Mouse (Mus musculus): ENCODE results near the gene Prss40. TPM values are rescaled to one million over a fixed set of nuclear protein-coding genes. Genes with fewer than 3 reads are reported as not detected.
"Not testable (repeated sequence)": the region's sequence is repeated elsewhere in the genome, so short reads cannot be mapped to it uniquely, and the experiment has no call there.

Prss40 gene
- polyA plus RNA-seq, 1 experiment from 2014 or later = not detected

GRCm38 (mm10) chr1:34571431-34571830, 10.7 kb upstream of the Prss40 start:
- no peaks in the 10 kb centered on the region for H3K4me1 ChIP-seq (replicated peaks)
- H3K9me3 ChIP-seq = peaks cover 7% of the 10 kb centered on the region; the same call in 1 of the 2 replicates
- WGBS = 73% methylated on average over 6 of the region's 6 CpGs
- no peak overlapping the region for H3K4me3 ChIP-seq
- no peak for ATAC-seq (ENCODE audit: low FRiP score)
- H3K9ac ChIP-seq = no peak overlapping the region
- H3K4me2 ChIP-seq = no peak overlapping the region
- no peak overlapping the region for H3K27ac ChIP-seq
- no peaks in the 10 kb centered on the region for H3K27me3 ChIP-seq
- H3K36me3 ChIP-seq = no peaks in the 10 kb centered on the region

GRCm38 (mm10) chr1:34569876-34570275, 9.1 kb upstream of the Prss40 start:
- no peak overlapping the region for H3K9ac ChIP-seq

GRCm38 (mm10) chr1:34568120-34568519, 7.4 kb upstream of the Prss40 start:
- Histone ChIP-seq H3K4me1 (replicated peaks) (no peaks in the 10 kb centered on the region), H3K4me3 (no peak overlapping the region), H3K9me3 (peaks cover 7% of the 10 kb centered on the region; the same call in 1 of the 2 replicates), H3K4me2 (no peak overlapping the region), H3K27me3 (no peaks in the 10 kb centered on the region), H3K9ac (no peak overlapping the region), H3K27ac (no peak overlapping the region), H3K36me3 (no peaks in the 10 kb centered on the region)
- ATAC-seq (ENCODE audit: low FRiP score) = no peak
- 93% methylated on average over 2 of the region's 2 CpGs for WGBS

More at GRCm38 (mm10) chr1:34569876-34570275, 9.1 kb upstream of the Prss40 start:
- no peaks in the 10 kb centered on the region for H3K36me3 ChIP-seq
- no peak overlapping the region for H3K4me3 ChIP-seq
- peaks cover 7% of the 10 kb centered on the region; the same call in 1 of the 2 replicates for H3K9me3 ChIP-seq
- WGBS = 93% methylated on average over 2 of the region's 2 CpGs
- H3K4me1 ChIP-seq (replicated peaks) = no peaks in the 10 kb centered on the region
- H3K4me2 ChIP-seq = no peak overlapping the region
- no peaks in the 10 kb centered on the region for H3K27me3 ChIP-seq
- no peak overlapping the region for H3K27ac ChIP-seq
- ATAC-seq (ENCODE audit: low FRiP score) = no peak

GRCm38 (mm10) chr1:34564383-34565045, 3.8 kb upstream of the Prss40 start:
- H3K27me3 ChIP-seq = no peaks in the 10 kb centered on the region
- H3K36me3 ChIP-seq = no peaks in the 10 kb centered on the region
- H3K9me3 ChIP-seq = peaks cover 7% of the 10 kb centered on the region; the same call in 1 of the 2 replicates
- H3K4me1 ChIP-seq (replicated peaks) = no peaks in the 10 kb centered on the region
- H3K9ac ChIP-seq = no peak overlapping the region
- WGBS = 86% methylated on average over 8 of the region's 8 CpGs
- H3K4me3 ChIP-seq = no peak overlapping the region
- H3K27ac ChIP-seq = no peak overlapping the region
- ATAC-seq (ENCODE audit: low FRiP score) = no peak
- H3K4me2 ChIP-seq = no peak overlapping the region

GRCm38 (mm10) chr1:34554275-34554674, 6.5 kb downstream of the Prss40 start:
- H3K27me3 ChIP-seq = no peaks in the 10 kb centered on the region

GRCm38 (mm10) chr1:34553690-34554089, 7.1 kb downstream of the Prss40 start:
- Histone ChIP-seq H3K9me3 (no peaks in the 10 kb centered on the region), H3K27me3 (no peaks in the 10 kb centered on the region), H3K4me1 (replicated peaks) (no peaks in the 10 kb centered on the region), H3K4me2 (no peak overlapping the region), H3K4me3 (no peak overlapping the region), H3K36me3 (no peaks in the 10 kb centered on the region), H3K9ac (no peak overlapping the region), H3K27ac (no peak overlapping the region)
- no peak for ATAC-seq (ENCODE audit: low FRiP score)
- 92% methylated on average over 1 of the region's 1 CpGs for WGBS

More at GRCm38 (mm10) chr1:34554275-34554674, 6.5 kb downstream of the Prss40 start:
- Histone ChIP-seq H3K4me2 (no peak overlapping the region), H3K27ac (no peak overlapping the region), H3K4me1 (replicated peaks) (no peaks in the 10 kb centered on the region), H3K36me3 (no peaks in the 10 kb centered on the region), H3K4me3 (no peak overlapping the region), H3K9ac (no peak overlapping the region), H3K9me3 (no peaks in the 10 kb centered on the region)
- WGBS = 93% methylated on average over 7 of the region's 7 CpGs
- ATAC-seq (ENCODE audit: low FRiP score) = no peak

GRCm38 (mm10) chr1:34547074-34547473, 13.7 kb downstream of the Prss40 start:
- 78% methylated on average over 1 of the region's 1 CpGs for WGBS
- Histone ChIP-seq H3K4me3 (no peak overlapping the region), H3K4me1 (replicated peaks) (no peaks in the 10 kb centered on the region), H3K9ac (no peak overlapping the region), H3K4me2 (no peak overlapping the region), H3K27me3 (no peaks in the 10 kb centered on the region), H3K9me3 (no peaks in the 10 kb centered on the region), H3K36me3 (no peaks in the 10 kb centered on the region), H3K27ac (no peak overlapping the region)
- no peak for ATAC-seq (ENCODE audit: low FRiP score)

- WGBS = 4% methylated on average over 16 of the region's 16 CpGs
Observed at GRCm38 (mm10) chr1:34536767-34537485, 23.8 kb downstream of the Prss40 start.

GRCm38 (mm10) chr1:34536291-34536766, 24.4 kb downstream of the Prss40 start:
- WGBS = 2% methylated on average over 14 of the region's 14 CpGs
- no peak for ATAC-seq (ENCODE audit: low FRiP score)
- Histone ChIP-seq H3K27me3 (peaks cover 47% of the 10 kb centered on the region), H3K4me3 (peak overlapping the region; percentile 21), H3K9ac (peak overlapping the region; percentile 49), H3K4me1 (replicated peaks) (peaks cover 16% of the 10 kb centered on the region), H3K27ac (no peak overlapping the region), H3K36me3 (no peaks in the 10 kb centered on the region), H3K4me2 (peak overlapping the region; percentile 48), H3K9me3 (no peaks in the 10 kb centered on the region)

More at GRCm38 (mm10) chr1:34536767-34537485, 23.8 kb downstream of the Prss40 start:
- no peaks in the 10 kb centered on the region for H3K36me3 ChIP-seq
- peaks cover 47% of the 10 kb centered on the region for H3K27me3 ChIP-seq
- H3K27ac ChIP-seq = no peak overlapping the region
- ATAC-seq (ENCODE audit: low FRiP score) = 0 out of 2 replicates have a peak, but pooled peaks have one; percentile 46
- H3K4me3 ChIP-seq = peak overlapping the region; percentile 21
- H3K9ac ChIP-seq = peak overlapping the region; percentile 49
- peaks cover 16% of the 10 kb centered on the region for H3K4me1 ChIP-seq (replicated peaks)
- H3K4me2 ChIP-seq = peak overlapping the region; percentile 48
- H3K9me3 ChIP-seq = no peaks in the 10 kb centered on the region

- WGBS = 36% methylated on average over 7 of the region's 7 CpGs
- Histone ChIP-seq H3K9ac (peak within 1 kb of the TSS; percentile 49; the same call in 1 of the 2 replicates), H3K4me2 (peak within 1 kb of the TSS; percentile 48), H3K4me1 (replicated peaks) (peaks cover 16% of the 10 kb centered on the region), H3K27me3 (peaks cover 47% of the 10 kb centered on the region), H3K4me3 (peak within 1 kb of the TSS; percentile 21; the same call in 1 of the 2 replicates)
- H3K9me3 ChIP-seq; ATAC-seq (ENCODE audit: low FRiP score); H3K27ac ChIP-seq; H3K36me3 ChIP-seq: not testable (repeated sequence)
Observed at GRCm38 (mm10) chr1:34535043-34535698, 25.6 kb downstream of the Prss40 start, which contains the start of gene Cfc1. Gene Cfc1 (plus strand): TSS chr1:34535648.

- H3K9ac ChIP-seq; H3K4me3 ChIP-seq; ATAC-seq (ENCODE audit: low FRiP score); H3K4me2 ChIP-seq; H3K36me3 ChIP-seq; H3K9me3 ChIP-seq; H3K27ac ChIP-seq: not testable (repeated sequence)
- Histone ChIP-seq H3K4me1 (replicated peaks) (peaks cover 16% of the 10 kb centered on the region), H3K27me3 (peaks cover 47% of the 10 kb centered on the region)
- WGBS = 63% methylated on average over 3 of the region's 3 CpGs
Observed at GRCm38 (mm10) chr1:34534574-34534973, 26.2 kb downstream of the Prss40 start.

- 82% methylated on average over 3 of the region's 3 CpGs for WGBS
- no peak for ATAC-seq (ENCODE audit: low FRiP score)
- Histone ChIP-seq H3K27me3 (no peaks in the 10 kb centered on the region), H3K36me3 (no peaks in the 10 kb centered on the region), H3K9me3 (no peaks in the 10 kb centered on the region), H3K4me1 (replicated peaks) (no peaks in the 10 kb centered on the region), H3K27ac (no peak overlapping the region), H3K4me3 (no peak overlapping the region), H3K4me2 (no peak overlapping the region), H3K9ac (no peak overlapping the region)
Observed at GRCm38 (mm10) chr1:34523647-34524046, 37.1 kb downstream of the Prss40 start.
